Mouse (Mus musculus) myocyte (in vitro differentiated cells): ENCODE data around the gene Sgta.

Experiments
- E2F4 ChIP-seq: IDR thresholded peaks from one replicate; pipeline ENCODE4 v1.6.1; 2011; ENCODE audit warnings: mild to moderate bottlenecking, control low read depth, moderate library complexity; ENCODE audit not compliant: insufficient read depth
- MAX ChIP-seq: IDR thresholded peaks from one replicate; pipeline ENCODE4 v1.6.1; 2011; ENCODE audit warnings: low read depth, mild to moderate bottlenecking, control low read depth
- POLR2A ChIP-seq: IDR thresholded peaks from one replicate; pipeline ENCODE4 v1.6.1; 2011; ENCODE audit warnings: low read depth, mild to moderate bottlenecking, control low read depth, moderate library complexity; ENCODE audit not compliant: insufficient read length
- POLR2AphosphoS2 ChIP-seq: IDR thresholded peaks from one replicate; pipeline ENCODE4 v1.6.1; 2011; ENCODE audit warnings: low read depth, control low read depth; ENCODE audit not compliant: insufficient read length
- REST ChIP-seq: IDR thresholded peaks from one replicate; pipeline ENCODE4 v1.6.1; 2011; ENCODE audit warnings: mild to moderate bottlenecking, control low read depth, moderate library complexity; ENCODE audit not compliant: insufficient read depth, insufficient read length
- SRF ChIP-seq: IDR thresholded peaks from one replicate; pipeline ENCODE4 v1.6.1; 2011; ENCODE audit warnings: low read depth; ENCODE audit not compliant: control insufficient read depth, insufficient read length
- TCF12 ChIP-seq: IDR thresholded peaks from one replicate; pipeline ENCODE4 v1.6.1; 2011; ENCODE audit warnings: mild to moderate bottlenecking, control low read depth; ENCODE audit not compliant: poor library complexity, insufficient read depth, severe bottlenecking
- USF1 ChIP-seq: IDR thresholded peaks from one replicate; pipeline ENCODE4 v1.6.1; 2011; ENCODE audit warnings: low read depth, mild to moderate bottlenecking, control low read depth, moderate library complexity

- no peak for TF ChIP-seq E2F4
- TF ChIP-seq REST = no peak
- TF ChIP-seq USF1 = no peak
- TF ChIP-seq MAX = no peak
- no peak for TF ChIP-seq POLR2A
- no peak for TF ChIP-seq TCF12
- TF ChIP-seq SRF = no peak
- no peak for TF ChIP-seq POLR2AphosphoS2
Observed at GRCm38 (mm10) chr10:81025639-81026275, 34.2 kb downstream of the Sgta start, which contains the start of gene Diras1.
